Mouse (Mus musculus) CD4-positive helper T cell, adult 2 months (primary cell): ENCODE measurements around the gene B230104I21Rik.

Experiments
- DNase-seq: peaks from one replicate; pipeline ENCODE4 v3.0.0-alpha.2; 2012; ENCODE audit warnings: low read depth, missing footprints, low spot score

Gene B230104I21Rik

GRCm38 (mm10) chr4:154348197-154348786, 12.4 kb downstream of the B230104I21Rik start:
- DNase-seq = no peak

DNA sequence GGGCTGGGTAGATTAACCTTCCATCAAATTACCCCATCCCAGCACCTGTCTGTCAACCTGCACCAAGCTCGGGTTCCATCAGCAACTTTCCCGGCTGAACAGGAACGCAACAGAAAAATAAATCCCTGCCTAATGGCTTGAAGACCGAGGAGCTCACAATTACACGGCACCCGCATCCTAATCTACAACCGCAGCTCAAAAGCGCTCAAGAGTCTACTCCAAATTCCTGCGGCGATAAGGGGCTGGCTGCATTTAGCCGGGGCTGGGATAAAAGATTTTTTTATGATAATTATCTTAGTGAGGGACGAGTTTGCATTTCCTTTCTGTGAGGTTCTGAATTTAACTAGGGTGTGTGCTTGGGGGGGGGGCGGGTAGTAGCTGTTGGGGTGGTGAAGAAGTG, 16.3 kb downstream of the B230104I21Rik start:
- no peak for DNase-seq

DNA sequence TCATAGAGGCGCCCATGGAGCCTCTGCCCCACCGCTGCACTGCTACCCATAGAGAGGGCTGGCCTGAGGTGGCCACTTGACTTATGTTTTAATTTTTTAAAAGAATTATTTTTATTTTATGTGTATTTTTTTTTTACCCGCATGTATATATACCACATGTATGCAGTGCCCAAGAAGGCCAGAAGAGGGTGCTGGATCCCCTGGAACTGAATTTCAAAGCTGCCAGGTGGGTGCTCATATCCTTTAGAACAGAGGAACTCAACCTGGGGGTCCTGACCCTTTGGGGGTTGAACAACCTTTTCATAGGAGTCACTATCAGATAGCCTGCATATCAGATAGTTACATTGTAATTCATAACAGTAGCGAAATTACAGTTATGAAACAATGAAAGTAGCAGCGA, 19.5 kb downstream of the B230104I21Rik start:
- DNase-seq = no peak

GRCm38 (mm10) chr4:154358370-154358769, 22.4 kb downstream of the B230104I21Rik start:
- no peak for DNase-seq

DNA sequence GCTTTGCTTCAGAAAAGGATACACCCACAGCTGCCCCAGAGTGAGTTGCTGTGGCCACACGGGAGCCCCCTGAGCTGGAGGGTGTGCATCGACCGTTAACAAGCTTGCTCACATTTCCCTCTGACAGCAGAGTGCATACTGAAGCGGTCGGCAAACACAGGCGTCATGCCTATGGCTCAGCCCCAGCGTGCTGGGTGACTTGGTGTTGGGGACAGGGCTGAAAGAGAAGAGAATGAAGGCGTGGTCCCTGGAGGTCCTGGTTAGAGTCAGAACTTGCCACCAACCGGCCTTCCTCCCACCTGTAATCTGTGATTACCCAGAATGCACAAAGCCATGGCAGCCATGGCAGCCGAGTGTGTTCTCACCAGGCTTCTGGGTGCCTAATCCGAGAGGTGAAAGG, 22.9 kb downstream of the B230104I21Rik start:
- no peak for DNase-seq

- DNase-seq = no peak
These were observed 23.9 kb downstream of the B230104I21Rik start for GRCm38 (mm10) chr4:154359762-154360300.

DNA sequence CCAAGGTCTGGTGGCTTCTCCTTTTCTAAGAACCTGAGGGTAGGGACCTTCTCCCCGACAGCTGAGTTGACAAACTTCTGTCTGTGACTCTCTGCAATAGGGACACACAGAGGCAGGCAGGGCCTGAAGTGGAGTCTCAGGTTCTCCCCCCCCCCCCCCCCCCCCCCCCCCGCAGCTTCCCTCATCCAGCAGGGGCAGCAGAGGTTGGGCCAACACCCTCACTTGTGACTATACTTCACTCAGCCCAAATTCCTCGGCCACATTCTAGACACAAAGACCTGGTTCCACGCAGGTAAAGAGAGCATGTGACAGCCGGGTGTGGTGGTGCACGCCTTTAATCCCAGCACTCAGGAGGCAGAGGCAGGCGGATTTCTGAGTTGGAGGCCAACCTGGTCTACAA, 24.5 kb downstream of the B230104I21Rik start:
- DNase-seq = no peak

DNA sequence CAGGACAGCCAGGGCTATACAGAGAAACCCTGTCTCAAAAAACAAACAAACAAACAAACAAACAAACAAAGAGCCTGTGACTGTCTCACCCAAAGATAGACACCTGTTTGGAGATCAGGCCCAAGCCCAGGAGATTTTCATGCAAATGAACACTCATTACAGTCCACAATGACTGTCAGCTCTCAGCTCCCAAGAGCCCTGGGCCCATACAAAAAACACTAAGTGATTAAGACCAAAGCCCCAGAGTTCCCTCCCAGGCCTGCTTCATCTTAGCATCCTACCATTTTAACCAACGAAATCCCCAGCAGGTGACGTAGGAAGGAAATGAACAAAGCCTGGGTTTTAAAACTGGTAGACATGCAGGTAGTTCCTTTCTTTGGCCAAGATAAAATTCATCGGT, 24.9 kb downstream of the B230104I21Rik start:
- DNase-seq = no peak

DNA sequence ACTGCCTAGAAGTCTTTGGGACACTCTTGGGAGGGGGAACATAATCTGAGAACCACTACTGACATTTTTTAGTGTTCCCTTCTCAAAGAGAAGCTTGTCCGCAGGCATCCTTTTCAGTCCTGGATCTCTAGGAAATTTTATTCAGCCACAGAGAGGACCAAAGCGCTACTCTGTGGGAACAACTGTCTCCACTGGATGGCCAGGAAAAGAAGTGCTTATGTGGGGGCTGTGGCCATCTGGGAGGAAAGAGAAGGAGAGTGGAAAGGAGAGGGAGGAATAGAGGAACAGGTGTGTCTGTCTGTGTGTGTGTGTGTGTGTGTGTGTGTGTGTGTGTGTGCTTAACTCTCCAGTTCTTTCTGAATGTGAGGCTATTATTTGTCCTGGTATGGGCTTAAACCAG, 28.8 kb downstream of the B230104I21Rik start:
- DNase-seq = no peak

GRCm38 (mm10) chr4:154366836-154367235, 30.9 kb downstream of the B230104I21Rik start:
- no peak for DNase-seq

DNA sequence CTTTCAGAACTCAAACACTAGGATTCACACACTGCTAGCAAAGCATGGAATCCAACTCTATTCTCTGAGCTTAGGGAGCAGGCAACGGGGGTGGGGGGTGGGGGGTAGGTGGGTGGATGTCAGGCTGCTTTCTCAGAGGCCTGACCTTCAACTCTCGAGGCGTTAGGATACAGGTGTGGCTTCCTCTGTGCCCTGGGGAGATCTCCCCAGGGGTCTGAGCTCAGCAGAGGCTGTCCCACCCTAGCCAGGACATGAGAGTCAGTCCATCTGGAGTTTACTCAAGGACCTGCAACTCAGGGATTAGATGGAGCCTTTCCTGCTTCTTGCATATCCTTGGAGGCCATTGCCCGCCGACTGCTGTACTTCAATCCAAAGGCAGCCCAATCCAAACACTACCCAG, 33.2 kb downstream of the B230104I21Rik start:
- DNase-seq = no peak

- no peak for DNase-seq
These were observed 34.9 kb downstream of the B230104I21Rik start for GRCm38 (mm10) chr4:154370841-154371240.

- no peak for DNase-seq
These were observed 35.8 kb downstream of the B230104I21Rik start for GRCm38 (mm10) chr4:154371542-154372247.

DNA sequence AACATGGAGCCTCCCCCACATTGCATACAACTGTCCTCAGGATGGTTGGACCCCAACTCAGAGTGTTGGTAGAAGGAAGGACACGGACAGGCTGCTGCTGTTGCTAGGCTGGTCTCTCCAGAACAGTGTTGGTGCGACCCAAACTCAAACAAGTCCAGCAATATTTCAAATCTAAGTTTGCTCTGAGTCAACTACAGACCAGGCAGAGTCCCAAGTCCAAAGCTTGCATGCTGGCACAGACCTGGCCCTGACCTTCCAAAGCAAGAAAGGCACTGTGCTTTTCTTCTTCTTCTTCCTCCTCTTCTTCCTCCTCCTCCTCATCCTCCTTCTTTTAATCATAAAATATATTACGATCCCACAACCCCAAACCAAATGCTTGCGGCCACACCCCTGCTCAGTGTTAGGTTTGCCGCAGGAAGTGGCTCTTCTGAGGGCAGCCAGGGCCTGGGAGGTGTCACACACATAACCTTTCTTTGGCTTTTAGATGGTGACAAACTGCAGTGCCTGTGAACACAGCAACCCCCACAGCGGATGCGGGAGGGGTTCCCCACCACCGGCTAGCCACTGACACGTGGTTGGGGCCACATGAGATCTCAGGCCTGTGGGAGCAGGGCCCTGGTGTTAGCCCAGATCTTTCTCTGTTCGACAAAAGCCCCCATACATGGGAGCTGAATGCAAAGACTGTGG, 40.2 kb downstream of the B230104I21Rik start:
- DNase-seq = peak; percentile 48

GRCm38 (mm10) chr4:154378876-154379275, 42.9 kb downstream of the B230104I21Rik start:
- no peak for DNase-seq

- DNase-seq = no peak
These were observed 49.3 kb downstream of the B230104I21Rik start for GRCm38 (mm10) chr4:154385208-154385607.

DNA sequence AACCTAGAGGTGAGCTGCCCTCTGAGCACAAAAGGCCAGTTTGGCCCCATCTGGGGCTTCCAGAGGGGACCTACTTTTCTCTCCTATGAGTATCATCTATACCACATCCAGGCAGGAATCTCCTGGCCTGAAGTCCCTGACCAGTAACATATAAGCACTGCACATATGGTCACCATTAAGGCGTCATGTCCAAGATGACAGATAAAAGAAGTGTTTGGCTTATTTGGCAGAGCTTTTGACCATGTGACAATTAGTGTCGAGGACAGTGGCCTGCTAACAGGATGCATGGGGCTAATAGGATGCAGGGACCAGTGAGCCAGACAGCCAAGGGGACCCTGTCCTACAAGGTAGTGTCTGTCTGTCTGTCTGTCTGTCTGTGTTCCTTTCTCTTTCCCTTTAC, 50.0 kb downstream of the B230104I21Rik start:
- DNase-seq = no peak

DNA sequence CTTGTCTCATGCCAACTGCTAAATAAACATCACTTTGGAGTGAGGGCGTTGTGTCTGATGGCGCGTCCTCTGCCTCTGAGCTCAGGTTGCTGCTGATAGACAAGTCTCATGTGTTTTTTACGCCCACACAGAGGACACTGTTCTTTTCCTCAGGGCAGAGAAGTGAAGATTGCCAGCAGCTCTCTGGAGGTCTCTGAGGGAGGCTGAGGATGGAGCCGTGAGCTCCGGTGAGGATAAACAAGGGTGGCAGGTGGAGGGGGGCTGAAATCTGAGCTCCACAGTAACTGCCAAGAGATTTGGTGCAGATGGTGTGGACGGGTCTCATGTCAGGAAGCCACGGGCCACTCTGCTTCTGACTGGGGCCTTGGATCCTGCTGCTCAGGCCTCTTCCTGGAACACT, 50.9 kb downstream of the B230104I21Rik start:
- DNase-seq = no peak

GRCm38 (mm10) chr4:154389641-154390040, 53.7 kb downstream of the B230104I21Rik start:
- DNase-seq = no peak

DNA sequence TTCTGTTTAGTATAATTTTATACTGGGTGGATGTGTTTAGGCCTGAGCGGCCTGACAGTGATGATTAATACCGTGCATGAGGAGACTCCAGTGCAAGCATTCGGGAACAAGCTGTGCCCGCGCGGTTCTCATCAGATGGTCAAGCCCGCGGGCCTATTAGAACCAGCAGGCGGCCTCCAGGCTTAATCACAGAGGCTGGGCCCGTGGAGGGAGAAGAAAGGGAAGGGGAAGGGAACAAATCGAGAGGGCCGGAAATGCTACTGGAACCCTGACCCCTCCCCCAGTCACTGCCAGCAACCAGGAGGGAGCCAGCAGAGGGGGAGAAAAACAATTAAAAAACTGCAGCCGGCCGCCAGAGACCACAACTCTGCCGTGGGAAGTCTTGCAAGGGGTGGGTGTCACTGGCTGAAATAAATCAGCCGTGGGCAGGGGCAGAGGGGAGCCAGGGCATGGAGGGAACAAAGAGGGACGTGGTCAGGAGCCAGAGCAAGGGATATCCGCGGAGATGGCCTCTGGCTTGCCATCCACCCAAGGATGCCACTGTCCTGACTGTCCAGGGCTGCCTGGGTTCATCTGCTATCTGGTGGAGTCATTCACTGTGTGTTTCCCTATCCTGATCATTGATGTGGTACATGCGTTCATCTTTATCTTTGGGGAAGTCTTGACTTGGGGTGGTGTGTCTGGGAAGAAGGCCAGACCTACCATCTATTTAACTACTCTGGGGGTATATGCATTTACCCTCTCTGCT, 54.6 kb downstream of the B230104I21Rik start:
- no peak for DNase-seq

DNA sequence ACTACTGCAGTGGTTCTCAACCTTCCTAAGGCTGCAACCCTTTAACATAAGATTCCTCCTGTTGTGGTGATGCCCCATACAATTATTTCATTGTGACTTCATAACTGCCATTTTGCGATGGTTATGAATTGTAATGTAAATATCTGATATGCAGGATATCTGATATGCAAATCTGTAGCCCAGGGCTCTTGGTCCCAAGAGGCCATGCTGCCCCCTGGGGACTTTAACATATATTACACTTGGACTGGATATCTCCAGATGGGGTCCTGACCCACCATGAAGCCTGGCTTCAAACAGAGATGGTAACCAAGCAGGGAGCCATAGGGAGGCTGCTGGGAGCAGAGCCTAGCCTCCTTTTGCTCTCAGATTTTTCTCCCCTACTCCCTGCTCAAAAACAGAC, 56.7 kb downstream of the B230104I21Rik start:
- peak; percentile 16 for DNase-seq
